Mouse (Mus musculus) kidney, embryonic 14.5 days (tissue): ENCODE results near the gene Kcna4. TPM values are rescaled to one million over a fixed set of nuclear protein-coding genes. Genes with fewer than 3 reads are reported as not detected.

ENCODE experiments used
- polyA plus RNA-seq: library from polyadenylated mRNA; unstranded; fragments of >200 nt; fragmentation: Nextera tagmentation; extraction: Ambion mirVana; gene quantifications from 2 replicates; pipeline ENCODE4 v1.2.1, GENCODE M21; 2014

Kcna4 gene
- polyA plus RNA-seq, 1 experiment from 2014 or later = not detected

Other genes starting within 250 kb of the Kcna4 start
- not detected in 2 replicates for gene Fshb, start 231.0 kb upstream of the Kcna4 start, polyA plus RNA-seq